Mouse (Mus musculus): ENCODE measurements around the gene Klhl32. TPM values are rescaled to one million over a fixed set of nuclear protein-coding genes. Genes with fewer than 3 reads are reported as not detected.

Klhl32 gene
- polyA plus RNA-seq, 1 experiment from 2014 or later = 0.77 TPM

- in situ Hi-C loops (cut with MboI; ENCODE audit: low pct_unique_long_range_greater_than_20kb) = no loop called here
- H3K27me3 ChIP-seq = peaks cover 3% of the 10 kb centered on the region
- ChIA-PET POLR2A (no interaction called here), CTCF (no interaction called here)
- TF ChIP-seq CTCF (IDR thresholded peaks at IDR 0.05) = no peak
- ATAC-seq = no peak
- no peak for DNase-seq (ENCODE audit: low read depth, low spot score)
These were observed 54.7 kb downstream of the Klhl32 start for GRCm38 (mm10) chr4:24796229-24796628.

GRCm38 (mm10) chr4:24795180-24795579 is 55.7 kb downstream of the Klhl32 start:
- ATAC-seq (no peak), DNase-seq (ENCODE audit: low read depth, low spot score) (no peak)
- CTCF ChIA-PET = no interaction called here
- in situ Hi-C loops (cut with MboI; ENCODE audit: low pct_unique_long_range_greater_than_20kb) = no loop called here
- POLR2A ChIA-PET = interaction anchor here (0.7 kb wide), 1 partner anchor 1997 kb away, joined by 4 read pairs; no protein-coding TSS in a partner anchor
- no peak for TF ChIP-seq CTCF (IDR thresholded peaks at IDR 0.05)
- peaks cover 3% of the 10 kb centered on the region for H3K27me3 ChIP-seq

- ATAC-seq = no peak
- no peak for TF ChIP-seq CTCF (IDR thresholded peaks at IDR 0.05)
- peaks cover 3% of the 10 kb centered on the region for H3K27me3 ChIP-seq
- ChIA-PET CTCF (no interaction called here), POLR2A (no interaction called here)
- no peak for DNase-seq (ENCODE audit: low read depth, low spot score)
- in situ Hi-C loops (cut with MboI; ENCODE audit: low pct_unique_long_range_greater_than_20kb) = no loop called here
These were observed 57.1 kb downstream of the Klhl32 start for GRCm38 (mm10) chr4:24793726-24794345.

GRCm38 (mm10) chr4:24792416-24792981 is 58.4 kb downstream of the Klhl32 start:
- POLR2A ChIA-PET = no interaction called here
- in situ Hi-C loops (cut with MboI; ENCODE audit: low pct_unique_long_range_greater_than_20kb) = no loop called here
- DNase-seq (ENCODE audit: low read depth, low spot score) (no peak), ATAC-seq (no peak)
- H3K27me3 ChIP-seq = peaks cover 3% of the 10 kb centered on the region
- no peak for TF ChIP-seq CTCF (IDR thresholded peaks at IDR 0.05)
- CTCF ChIA-PET = no interaction called here

GRCm38 (mm10) chr4:24789331-24789730 is 61.6 kb downstream of the Klhl32 start:
- ChIA-PET CTCF (no interaction called here), POLR2A (no interaction called here)
- no peak for TF ChIP-seq CTCF (IDR thresholded peaks at IDR 0.05)
- in situ Hi-C loops (cut with MboI; ENCODE audit: low pct_unique_long_range_greater_than_20kb) = no loop called here
- DNase-seq (ENCODE audit: low read depth, low spot score) (no peak), ATAC-seq (no peak)
- no peaks in the 10 kb centered on the region for H3K27me3 ChIP-seq

GRCm38 (mm10) chr4:24785757-24786532 is 65.0 kb downstream of the Klhl32 start:
- TF ChIP-seq CTCF (IDR thresholded peaks at IDR 0.05) = no peak
- POLR2A ChIA-PET = no interaction called here
- CTCF ChIA-PET = no interaction called here
- in situ Hi-C loops (cut with MboI; ENCODE audit: low pct_unique_long_range_greater_than_20kb) = no loop called here
- H3K27me3 ChIP-seq = no peaks in the 10 kb centered on the region
- ATAC-seq (no peak), DNase-seq (ENCODE audit: low read depth, low spot score) (no peak)

GRCm38 (mm10) chr4:24765919-24766318 is 85.0 kb downstream of the Klhl32 start:
- no peak for ATAC-seq
- ChIA-PET POLR2A (no interaction called here), CTCF (interaction anchor here (1.0 kb wide), 1 partner anchor 19 kb away, joined by 3 read pairs; no protein-coding TSS in a partner anchor)
- TF ChIP-seq CTCF (IDR thresholded peaks at IDR 0.05) = no peak
- DNase-seq (ENCODE audit: low read depth, low spot score) = no peak
- no peaks in the 10 kb centered on the region for H3K27me3 ChIP-seq
- in situ Hi-C loops (cut with MboI; ENCODE audit: low pct_unique_long_range_greater_than_20kb) = no loop called here

- H3K27me3 ChIP-seq = no peaks in the 10 kb centered on the region
- ATAC-seq (no peak), DNase-seq (ENCODE audit: low read depth, low spot score) (no peak)
- no peak for TF ChIP-seq CTCF (IDR thresholded peaks at IDR 0.05)
- POLR2A ChIA-PET = no interaction called here
- in situ Hi-C loops (cut with MboI; ENCODE audit: low pct_unique_long_range_greater_than_20kb) = no loop called here
- CTCF ChIA-PET = no interaction called here
These were observed 85.5 kb downstream of the Klhl32 start for GRCm38 (mm10) chr4:24765469-24765868.

GRCm38 (mm10) chr4:24764558-24764957 is 86.4 kb downstream of the Klhl32 start:
- ATAC-seq = no peak
- CTCF ChIA-PET = no interaction called here
- no peaks in the 10 kb centered on the region for H3K27me3 ChIP-seq
- POLR2A ChIA-PET = no interaction called here
- no peak for DNase-seq (ENCODE audit: low read depth, low spot score)
- in situ Hi-C loops (cut with MboI; ENCODE audit: low pct_unique_long_range_greater_than_20kb) = no loop called here
- TF ChIP-seq CTCF (IDR thresholded peaks at IDR 0.05) = no peak

GRCm38 (mm10) chr4:24763451-24763850 is 87.5 kb downstream of the Klhl32 start:
- POLR2A ChIA-PET = no interaction called here
- DNase-seq (ENCODE audit: low read depth, low spot score) (no peak), ATAC-seq (no peak)
- no peak for TF ChIP-seq CTCF (IDR thresholded peaks at IDR 0.05)
- CTCF ChIA-PET = interaction anchor here (1.3 kb wide), 1 partner anchor 11 kb away, joined by 3 read pairs; no protein-coding TSS in a partner anchor
- in situ Hi-C loops (cut with MboI; ENCODE audit: low pct_unique_long_range_greater_than_20kb) = no loop called here
- no peaks in the 10 kb centered on the region for H3K27me3 ChIP-seq

- ChIA-PET CTCF (no interaction called here), POLR2A (no interaction called here)
- H3K27me3 ChIP-seq = no peaks in the 10 kb centered on the region
- ATAC-seq = no peak
- no peak for DNase-seq (ENCODE audit: low read depth, low spot score)
- in situ Hi-C loops (cut with MboI; ENCODE audit: low pct_unique_long_range_greater_than_20kb) = no loop called here
- no peak for TF ChIP-seq CTCF (IDR thresholded peaks at IDR 0.05)
These were observed 92.0 kb downstream of the Klhl32 start for GRCm38 (mm10) chr4:24758954-24759353.

Measured in Patski (cell line).